Mouse (Mus musculus) megakaryocyte, embryonic 14.5 days (primary cell): ENCODE data around the gene Rptor. TPM values are rescaled to one million over a fixed set of nuclear protein-coding genes. Genes with fewer than 3 reads are reported as not detected.
A peak's percentile ranks its signal among the peaks of the same experiment; 100 is the strongest.

Experiments
- H3K27me3 ChIP-seq: replicated peaks from 2 replicates; pipeline ENCODE3; 2012; ENCODE audit warnings: inconsistent platforms
- H3K36me3 ChIP-seq: replicated peaks from 2 replicates; pipeline ENCODE3; 2012; ENCODE audit warnings: low read length, inconsistent platforms, mixed read lengths
- H3K4me1 ChIP-seq: 2 replicates; pipeline ENCODE4 v1.6.1; 2012; ENCODE audit warnings: inconsistent platforms
- H3K4me3 ChIP-seq: replicated peaks from 2 replicates; pipeline ENCODE3; 2012; ENCODE audit warnings: moderate library complexity, mild to moderate bottlenecking, inconsistent platforms
- H3K9me3 ChIP-seq: 2 replicates; pipeline ENCODE4 v1.6.1; 2012; ENCODE audit warnings: inconsistent platforms
- FLI1 ChIP-seq: IDR thresholded peaks from 2 replicates; pipeline ENCODE4 v1.6.1; 2012; ENCODE audit warnings: low read length, inconsistent platforms, mixed read lengths
- GATA1 ChIP-seq: IDR thresholded peaks from 3 replicates; pipeline ENCODE4 v1.6.1; 2012; ENCODE audit warnings: mixed read lengths, low read length, inconsistent platforms, borderline replicate concordance
- polyA plus RNA-seq: library from polyadenylated mRNA; stranded (reverse); fragments of >175 nt; gene quantifications from 2 replicates; pipeline ENCODE4 v1.2.3, GENCODE M21; 2012; ENCODE audit warnings: low replicate concordance; ENCODE audit not compliant: insufficient read depth

Rptor gene
- polyA plus RNA-seq, 1 experiment: 20.2 TPM

- H3K27me3 ChIP-seq: peaks cover 90% of the 10 kb centered on the region
- H3K4me1 ChIP-seq: peaks cover 10% of the 10 kb centered on the region; the same call in 1 of the 2 replicates
- no peaks in the 10 kb centered on the region for H3K36me3 ChIP-seq
- peaks cover 23% of the 10 kb centered on the region for H3K9me3 ChIP-seq
- H3K4me3 ChIP-seq: peak overlapping the region; percentile 71
- TF ChIP-seq FLI1: no peak
- TF ChIP-seq GATA1: no peak
Observed at GRCm38 (mm10) chr11:119565684-119566083, 37.0 kb upstream of the Rptor start.

GRCm38 (mm10) chr11:119566188-119566587, 36.5 kb upstream of the Rptor start:
- H3K27me3 ChIP-seq: peaks cover 89% of the 10 kb centered on the region
- TF ChIP-seq GATA1 (no peak), FLI1 (no peak)
- no peaks in the 10 kb centered on the region for H3K36me3 ChIP-seq
- peaks cover 10% of the 10 kb centered on the region; the same call in 1 of the 2 replicates for H3K4me1 ChIP-seq
- peaks cover 23% of the 10 kb centered on the region for H3K9me3 ChIP-seq
- no peak overlapping the region for H3K4me3 ChIP-seq

GRCm38 (mm10) chr11:119572316-119573010, 30.2 kb upstream of the Rptor start:
- no peak overlapping the region for H3K4me3 ChIP-seq
- no peaks in the 10 kb centered on the region for H3K36me3 ChIP-seq
- peaks cover 77% of the 10 kb centered on the region for H3K27me3 ChIP-seq
- H3K9me3 ChIP-seq: peaks cover 14% of the 10 kb centered on the region
- H3K4me1 ChIP-seq: 0 out of 2 replicates have a peak, but pooled peaks cover 3% of the 10 kb centered on the region
- TF ChIP-seq GATA1: no peak
- TF ChIP-seq FLI1: no peak

- H3K4me1 ChIP-seq: no peaks in the 10 kb centered on the region
- no peak for TF ChIP-seq GATA1
- TF ChIP-seq FLI1: no peak
- H3K9me3 ChIP-seq: peaks cover 12% of the 10 kb centered on the region; the same call in 1 of the 2 replicates
- H3K27me3 ChIP-seq: peaks cover 72% of the 10 kb centered on the region
- H3K36me3 ChIP-seq: no peaks in the 10 kb centered on the region
- no peak overlapping the region for H3K4me3 ChIP-seq
Observed at GRCm38 (mm10) chr11:119576855-119577254, 25.9 kb upstream of the Rptor start.

- no peak overlapping the region for H3K4me3 ChIP-seq
Observed at GRCm38 (mm10) chr11:119577721-119578120, 25.0 kb upstream of the Rptor start.

GRCm38 (mm10) chr11:119586511-119586910, 16.2 kb upstream of the Rptor start:
- Histone ChIP-seq H3K4me1 (peaks cover 8% of the 10 kb centered on the region), H3K36me3 (no peaks in the 10 kb centered on the region), H3K4me3 (no peak overlapping the region), H3K27me3 (peaks cover 78% of the 10 kb centered on the region), H3K9me3 (peaks cover 29% of the 10 kb centered on the region)
- TF ChIP-seq FLI1: no peak

More at GRCm38 (mm10) chr11:119577721-119578120, 25.0 kb upstream of the Rptor start:
- no peak for TF ChIP-seq FLI1
- TF ChIP-seq GATA1: no peak
- Histone ChIP-seq H3K27me3 (peaks cover 68% of the 10 kb centered on the region), H3K9me3 (peaks cover 12% of the 10 kb centered on the region; the same call in 1 of the 2 replicates), H3K36me3 (no peaks in the 10 kb centered on the region), H3K4me1 (no peaks in the 10 kb centered on the region)

GRCm38 (mm10) chr11:119587112-119587511, 15.6 kb upstream of the Rptor start:
- no peak overlapping the region for H3K4me3 ChIP-seq
- peaks cover 29% of the 10 kb centered on the region for H3K9me3 ChIP-seq
- TF ChIP-seq FLI1 (no peak), GATA1 (no peak)
- no peaks in the 10 kb centered on the region for H3K36me3 ChIP-seq
- H3K27me3 ChIP-seq: peaks cover 81% of the 10 kb centered on the region
- peaks cover 8% of the 10 kb centered on the region for H3K4me1 ChIP-seq

- peaks cover 29% of the 10 kb centered on the region for H3K9me3 ChIP-seq
- H3K27me3 ChIP-seq: peaks cover 92% of the 10 kb centered on the region
- peak overlapping the region; percentile 25 for H3K4me3 ChIP-seq
- TF ChIP-seq FLI1 (no peak), GATA1 (no peak)
- no peaks in the 10 kb centered on the region for H3K36me3 ChIP-seq
- H3K4me1 ChIP-seq: peaks cover 8% of the 10 kb centered on the region
Observed at GRCm38 (mm10) chr11:119589242-119589641, 13.5 kb upstream of the Rptor start.

- TF ChIP-seq GATA1 (no peak), FLI1 (no peak)
Observed at GRCm38 (mm10) chr11:119593966-119594365, 8.7 kb upstream of the Rptor start.

GRCm38 (mm10) chr11:119598856-119599255, 3.8 kb upstream of the Rptor start:
- peaks cover 59% of the 10 kb centered on the region for H3K27me3 ChIP-seq
- H3K9me3 ChIP-seq: peaks cover 10% of the 10 kb centered on the region
- no peak overlapping the region for H3K4me3 ChIP-seq
- TF ChIP-seq GATA1 (no peak), FLI1 (no peak)
- H3K36me3 ChIP-seq: no peaks in the 10 kb centered on the region
- H3K4me1 ChIP-seq: peaks cover 17% of the 10 kb centered on the region

More at GRCm38 (mm10) chr11:119593966-119594365, 8.7 kb upstream of the Rptor start:
- Histone ChIP-seq H3K27me3 (peaks cover 89% of the 10 kb centered on the region), H3K36me3 (no peaks in the 10 kb centered on the region), H3K9me3 (peaks cover 21% of the 10 kb centered on the region), H3K4me1 (peaks cover 16% of the 10 kb centered on the region), H3K4me3 (no peak overlapping the region)
